Mouse (Mus musculus) midbrain, embryonic 15.5 days (tissue): ENCODE measurements around the gene Mthfd1l. TPM values are rescaled to one million over a fixed set of nuclear protein-coding genes. Genes with fewer than 3 reads are reported as not detected.
A peak's percentile ranks its signal among the peaks of the same experiment; 100 is the strongest.

Experiments
- ATAC-seq: fragments of 200-750 bp; cut with Nextera tagmentation; replicated peaks from 2 replicates; pipeline ENCODE4 v1.8.0; 2017; ENCODE audit warnings: moderate TSS enrichment
- H3K27ac ChIP-seq: fragments of 300-500 bp; sonication (generic); 2 replicates; pipeline ENCODE4 v1.5.1; 2015; ENCODE audit warnings: mild to moderate bottlenecking, inconsistent platforms
- H3K27me3 ChIP-seq: fragments of 300-500 bp; sonication (generic); replicated peaks from 2 replicates; pipeline ENCODE4 v1.6.1; 2015; ENCODE audit warnings: inconsistent platforms
- H3K36me3 ChIP-seq: fragments of 300-500 bp; sonication (generic); replicated peaks from 2 replicates; pipeline ENCODE4 v1.6.1; 2015; ENCODE audit warnings: inconsistent platforms
- H3K4me1 ChIP-seq: fragments of 300-500 bp; sonication (generic); 2 replicates; pipeline ENCODE4 v1.6.1; 2015; ENCODE audit warnings: inconsistent platforms
- H3K4me2 ChIP-seq: fragments of 300-500 bp; sonication (generic); 2 replicates; pipeline ENCODE4 v1.6.1; 2015; ENCODE audit warnings: inconsistent platforms, mild to moderate bottlenecking, moderate library complexity
- H3K4me3 ChIP-seq: fragments of 300-500 bp; sonication (generic); 2 replicates; pipeline ENCODE4 v1.5.1; 2015; ENCODE audit warnings: mild to moderate bottlenecking, inconsistent platforms
- H3K9ac ChIP-seq: fragments of 300-500 bp; sonication (generic); 2 replicates; pipeline ENCODE4 v1.6.1; 2015; ENCODE audit warnings: mild to moderate bottlenecking, inconsistent platforms
- H3K9me3 ChIP-seq: fragments of 300-500 bp; sonication (generic); 2 replicates; pipeline ENCODE4 v1.6.1; 2016; ENCODE audit warnings: inconsistent platforms
- whole genome bisulfite sequencing: fragments of 180-500 bp; shearing (Covaris S2); methylation state at CpG from one replicate; pipeline ENCODE4 v1.1.7; 2015; ENCODE audit warnings: mixed read lengths; 5-methylcytosine and 5-hydroxymethylcytosine counted together
- polyA plus RNA-seq: library from polyadenylated mRNA; unstranded; fragments of >200 nt; fragmentation: Nextera tagmentation; extraction: Ambion mirVana; gene quantifications from 2 replicates; pipeline ENCODE4 v1.2.1, GENCODE M21; 2015

Mthfd1l gene
- polyA plus RNA-seq, 1 experiment from 2014 or later, result 6.0 TPM

DNA sequence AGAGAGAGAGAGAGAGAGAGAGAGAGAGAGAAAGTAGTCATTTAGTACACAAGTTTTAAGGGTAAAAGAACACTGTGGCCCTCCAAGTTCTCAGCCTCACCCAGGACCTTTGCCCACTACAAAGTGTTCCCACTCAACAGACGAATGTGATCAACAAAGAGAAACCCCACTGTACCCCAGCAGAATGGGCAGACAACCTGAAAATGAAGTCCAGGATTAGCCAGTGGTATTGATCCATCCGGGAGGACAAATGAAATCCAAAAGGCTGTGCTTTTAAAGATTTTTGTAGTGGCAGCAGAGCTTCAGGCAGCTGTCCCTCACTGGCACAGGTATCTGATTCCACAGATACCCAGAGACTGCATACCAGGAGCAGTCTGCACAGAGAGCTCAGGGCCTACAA lies 189.1 kb downstream of the Mthfd1l start:
- Histone ChIP-seq H3K36me3 (no peaks in the 10 kb centered on the region), H3K4me1 (no peaks in the 10 kb centered on the region), H3K4me2 (no peak overlapping the region), H3K27ac (no peak overlapping the region), H3K27me3 (no peaks in the 10 kb centered on the region), H3K9me3 (no peaks in the 10 kb centered on the region), H3K4me3 (no peak overlapping the region), H3K9ac (no peak overlapping the region)
- 84% methylated on average over 2 of the region's 2 CpGs for WGBS
- no peak for ATAC-seq

DNA sequence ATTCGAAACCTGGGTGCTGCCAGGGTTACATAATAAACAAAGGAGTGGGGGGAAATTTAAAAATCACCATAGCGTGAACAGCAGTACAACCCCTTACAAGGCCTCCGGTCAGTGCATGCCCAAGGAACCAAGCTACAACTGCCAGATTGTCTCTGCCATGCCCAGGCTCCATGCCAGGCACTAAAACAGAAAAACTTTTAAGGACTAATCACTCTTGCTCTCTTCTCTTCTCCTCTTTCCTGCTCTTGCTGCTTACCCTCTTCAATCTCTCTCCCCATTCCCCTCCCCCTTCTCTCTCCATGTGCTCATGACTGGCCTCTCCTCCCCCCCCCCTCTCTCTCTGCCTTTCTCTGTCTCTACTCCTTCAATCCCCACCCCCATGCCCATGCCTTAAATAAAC lies 190.1 kb downstream of the Mthfd1l start:
- Histone ChIP-seq H3K4me3 (no peak overlapping the region), H3K9me3 (no peaks in the 10 kb centered on the region), H3K9ac (no peak overlapping the region), H3K4me1 (no peaks in the 10 kb centered on the region; the same call in 1 of the 2 replicates), H3K36me3 (no peaks in the 10 kb centered on the region), H3K27ac (no peak overlapping the region), H3K27me3 (no peaks in the 10 kb centered on the region), H3K4me2 (no peak overlapping the region)
- 66% methylated on average over 3 of the region's 3 CpGs for WGBS
- ATAC-seq, result no peak; the same call in 1 of the 2 replicates

DNA sequence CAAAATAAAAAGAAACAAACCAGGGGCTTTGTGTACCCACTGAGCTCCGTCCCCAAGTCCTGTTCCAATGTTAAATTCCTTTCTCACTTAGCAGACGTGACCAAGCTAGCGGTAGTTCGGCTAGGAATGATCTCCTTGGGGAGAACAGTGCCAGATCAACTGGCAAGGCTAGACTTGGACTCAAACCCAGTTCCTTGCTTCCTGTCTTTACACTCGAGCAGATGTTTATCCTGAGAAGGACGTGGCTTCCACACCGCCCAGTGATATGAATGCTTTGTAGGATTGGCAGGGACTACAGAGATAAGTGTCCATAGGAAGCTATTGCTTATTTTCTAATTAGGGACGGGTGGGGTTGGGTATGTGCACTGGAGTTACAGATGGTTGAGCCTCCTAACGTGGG lies 191.8 kb downstream of the Mthfd1l start:
- Histone ChIP-seq H3K4me3 (no peak overlapping the region), H3K27ac (no peak overlapping the region), H3K4me2 (no peak overlapping the region), H3K9me3 (no peaks in the 10 kb centered on the region), H3K36me3 (no peaks in the 10 kb centered on the region), H3K27me3 (no peaks in the 10 kb centered on the region), H3K4me1 (peaks cover 2% of the 10 kb centered on the region; the same call in 1 of the 2 replicates), H3K9ac (no peak overlapping the region)
- no peak for ATAC-seq
- WGBS, result 90% methylated on average over 9 of the region's 9 CpGs

DNA sequence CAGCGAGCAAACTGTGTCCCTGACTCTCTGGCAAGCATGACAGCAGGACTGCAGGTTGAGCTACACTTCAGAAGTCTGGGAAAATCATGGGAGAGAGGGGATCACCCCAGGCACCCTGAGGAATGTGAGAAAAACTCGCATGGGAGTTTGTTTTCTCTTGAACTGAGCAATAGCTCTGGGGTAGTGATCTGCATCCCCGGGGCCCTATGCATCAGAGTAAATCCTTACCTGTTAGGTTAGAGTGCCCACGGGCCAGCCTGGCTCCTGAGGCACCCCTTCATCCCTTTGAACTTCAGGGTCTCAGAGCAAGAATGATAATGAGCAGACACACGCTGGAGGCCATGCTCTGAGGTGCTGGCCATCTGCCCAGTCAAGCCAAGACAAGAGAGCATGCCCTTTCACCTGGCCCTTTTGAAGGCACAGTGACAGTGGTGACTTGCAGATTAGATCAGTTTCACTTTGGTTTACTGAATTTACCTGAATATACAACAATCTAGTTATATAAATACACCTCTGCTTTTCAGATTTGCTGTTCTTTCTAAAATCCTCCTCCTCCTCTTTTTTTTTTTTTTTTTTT lies 195.4 kb downstream of the Mthfd1l start:
- Histone ChIP-seq H3K9me3 (no peaks in the 10 kb centered on the region), H3K9ac (no peak overlapping the region), H3K36me3 (no peaks in the 10 kb centered on the region), H3K4me3 (no peak overlapping the region), H3K4me2 (no peak overlapping the region), H3K4me1 (peaks cover 2% of the 10 kb centered on the region; the same call in 1 of the 2 replicates), H3K27ac (no peak overlapping the region), H3K27me3 (no peaks in the 10 kb centered on the region)
- no peak for ATAC-seq
- WGBS, result 48% methylated on average over 5 of the region's 5 CpGs

DNA sequence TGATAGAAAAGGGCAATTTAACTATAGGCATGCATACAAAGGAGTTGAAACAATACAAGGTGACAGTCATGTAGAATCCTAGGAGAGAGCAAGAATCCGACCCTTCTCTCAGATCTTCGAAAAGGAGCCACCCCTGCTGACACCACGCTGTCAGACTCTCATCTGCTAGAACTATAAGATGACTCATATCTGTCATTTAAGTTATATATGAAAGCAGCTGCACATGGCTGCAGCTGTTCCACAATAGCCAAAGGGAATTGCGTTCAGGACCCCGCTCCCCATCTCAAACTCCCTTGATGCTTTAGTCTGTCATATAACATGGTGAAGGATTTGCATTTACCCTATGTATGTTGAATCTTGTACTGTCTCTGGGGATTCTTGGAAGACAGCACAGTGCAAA lies 201.3 kb downstream of the Mthfd1l start:
- H3K27ac ChIP-seq, result no peak overlapping the region
- no peak overlapping the region for H3K4me2 ChIP-seq
- 59% methylated on average over 5 of the region's 5 CpGs for WGBS
- no peaks in the 10 kb centered on the region for H3K27me3 ChIP-seq
- ATAC-seq, result 0 out of 2 replicates have a peak, but pooled peaks have one; percentile 50
- no peaks in the 10 kb centered on the region; the same call in 1 of the 2 replicates for H3K4me1 ChIP-seq
- H3K9ac ChIP-seq, result no peak overlapping the region
- no peak overlapping the region for H3K4me3 ChIP-seq
- no peaks in the 10 kb centered on the region for H3K36me3 ChIP-seq
- no peaks in the 10 kb centered on the region for H3K9me3 ChIP-seq

DNA sequence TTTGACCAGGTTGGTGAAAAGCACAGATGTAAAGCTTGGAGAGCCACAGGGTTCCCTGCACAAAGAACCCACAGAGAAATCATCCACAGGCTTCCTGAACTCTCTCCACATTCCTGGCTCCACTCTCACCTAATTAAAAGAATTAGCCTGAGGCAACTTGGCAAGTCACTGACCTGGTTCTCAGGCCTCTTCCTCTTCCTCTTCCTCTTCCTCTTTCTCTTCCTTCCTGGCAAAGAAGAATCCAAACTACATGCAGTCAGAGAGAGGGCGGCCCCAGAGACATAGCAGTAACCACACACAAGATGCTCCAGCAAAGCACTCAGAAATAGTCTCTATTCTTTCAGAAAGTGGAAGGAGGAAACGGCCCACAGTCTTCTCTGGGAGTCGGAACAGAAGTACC lies 201.8 kb downstream of the Mthfd1l start:
- ATAC-seq, result no peak
- H3K9ac ChIP-seq, result no peak overlapping the region

DNA sequence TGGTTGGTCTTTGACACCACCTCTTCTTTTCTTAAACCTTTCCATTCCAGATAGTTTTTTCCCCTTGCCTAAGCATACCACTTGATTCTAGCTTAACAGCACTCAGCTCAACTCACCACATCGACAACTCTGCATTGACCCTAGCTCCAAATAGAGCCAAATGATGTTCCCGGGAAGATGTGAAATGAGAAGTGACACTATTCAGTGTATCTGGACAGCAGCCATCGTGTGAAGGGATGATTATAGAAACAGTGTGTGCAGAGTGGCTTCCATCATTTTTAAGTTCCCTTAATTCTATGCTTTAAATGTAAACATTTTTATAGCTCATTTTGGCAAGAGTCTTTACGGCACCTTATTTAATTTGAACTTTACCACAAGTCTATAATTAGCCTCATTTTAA lies 204.4 kb downstream of the Mthfd1l start:
- Histone ChIP-seq H3K27ac (no peak overlapping the region), H3K36me3 (no peaks in the 10 kb centered on the region), H3K9me3 (no peaks in the 10 kb centered on the region), H3K4me3 (no peak overlapping the region), H3K4me2 (no peak overlapping the region), H3K27me3 (no peaks in the 10 kb centered on the region), H3K4me1 (no peaks in the 10 kb centered on the region; the same call in 1 of the 2 replicates), H3K9ac (no peak overlapping the region)
- no peak for ATAC-seq
- 94% methylated on average over 4 of the region's 4 CpGs for WGBS

More for the DNA sequence above, 201.8 kb downstream of the Mthfd1l start:
- no peaks in the 10 kb centered on the region for H3K27me3 ChIP-seq
- H3K4me2 ChIP-seq, result no peak overlapping the region
- no peaks in the 10 kb centered on the region for H3K36me3 ChIP-seq
- no peak overlapping the region for H3K4me3 ChIP-seq
- H3K4me1 ChIP-seq, result no peaks in the 10 kb centered on the region; the same call in 1 of the 2 replicates
- H3K27ac ChIP-seq, result no peak overlapping the region
- H3K9me3 ChIP-seq, result no peaks in the 10 kb centered on the region
- 85% methylated on average over 3 of the region's 3 CpGs for WGBS

DNA sequence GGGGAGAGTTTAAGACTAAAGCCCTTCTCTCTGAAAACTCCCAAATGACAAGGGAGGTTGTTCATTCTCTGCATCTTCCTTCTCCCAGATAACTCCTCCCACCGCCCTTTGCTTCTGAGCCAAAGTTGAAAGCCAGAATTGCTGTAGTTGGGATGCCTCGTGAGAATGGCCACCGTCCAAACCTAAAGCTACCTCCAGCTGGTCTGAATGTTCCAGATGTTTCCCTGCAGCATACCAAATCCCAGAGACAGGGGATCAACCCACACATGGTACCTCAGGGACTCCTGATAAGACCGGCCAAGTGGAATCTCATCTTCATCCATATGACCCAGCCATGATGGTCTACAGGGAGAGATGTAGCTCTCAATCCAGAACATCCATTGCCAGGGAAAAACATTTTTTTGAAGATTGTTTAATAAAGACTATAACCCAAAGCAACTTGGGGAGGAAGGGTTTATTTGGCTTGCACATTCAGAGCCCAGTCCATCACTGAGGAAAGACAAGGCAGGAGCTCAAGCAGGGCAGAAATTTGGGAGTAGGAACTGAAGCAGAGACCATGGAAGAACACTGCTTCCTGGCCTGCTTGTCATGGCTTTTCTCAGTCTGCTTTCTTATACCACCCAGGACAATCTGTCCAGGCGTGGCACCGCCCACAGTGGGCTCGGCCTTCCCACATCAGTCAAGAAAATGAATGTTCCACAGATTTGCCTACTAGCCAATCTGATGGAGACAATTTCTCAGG lies 206.3 kb downstream of the Mthfd1l start:
- Histone ChIP-seq H3K9ac (no peak overlapping the region), H3K4me1 (no peaks in the 10 kb centered on the region; the same call in 1 of the 2 replicates), H3K4me3 (no peak overlapping the region), H3K27me3 (no peaks in the 10 kb centered on the region), H3K4me2 (no peak overlapping the region), H3K36me3 (no peaks in the 10 kb centered on the region), H3K27ac (no peak overlapping the region), H3K9me3 (no peaks in the 10 kb centered on the region)
- 91% methylated on average over 7 of the region's 7 CpGs for WGBS
- ATAC-seq, result no peak

DNA sequence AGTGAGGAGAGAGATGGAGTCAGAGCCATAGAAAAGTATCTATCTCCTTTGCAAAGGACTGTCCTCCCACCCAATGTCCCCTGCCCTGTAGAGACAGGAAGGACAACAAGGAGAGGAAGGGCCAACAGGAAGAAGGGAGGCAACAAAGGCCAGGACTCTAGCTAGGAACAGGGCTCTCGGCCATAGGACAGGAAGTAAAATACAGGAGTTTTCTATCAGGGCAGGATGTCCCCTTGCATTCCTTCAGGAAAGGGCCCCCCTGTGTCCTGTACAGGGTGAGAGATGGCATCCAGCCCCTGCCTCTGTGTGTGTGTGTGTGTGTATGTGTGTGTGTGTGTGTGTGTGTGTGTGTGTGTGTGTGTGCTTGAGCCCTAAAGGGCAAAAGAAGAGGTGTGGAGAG lies 209.0 kb downstream of the Mthfd1l start:
- no peak overlapping the region for H3K4me3 ChIP-seq
- H3K4me1 ChIP-seq, result no peaks in the 10 kb centered on the region
- H3K4me2 ChIP-seq, result no peak overlapping the region
- H3K27me3 ChIP-seq, result no peaks in the 10 kb centered on the region
- ATAC-seq, result no peak
- 88% methylated on average over 1 of the region's 1 CpGs for WGBS
- no peak overlapping the region for H3K27ac ChIP-seq
- no peak overlapping the region for H3K9ac ChIP-seq
- H3K36me3 ChIP-seq, result no peaks in the 10 kb centered on the region
- H3K9me3 ChIP-seq, result no peaks in the 10 kb centered on the region

DNA sequence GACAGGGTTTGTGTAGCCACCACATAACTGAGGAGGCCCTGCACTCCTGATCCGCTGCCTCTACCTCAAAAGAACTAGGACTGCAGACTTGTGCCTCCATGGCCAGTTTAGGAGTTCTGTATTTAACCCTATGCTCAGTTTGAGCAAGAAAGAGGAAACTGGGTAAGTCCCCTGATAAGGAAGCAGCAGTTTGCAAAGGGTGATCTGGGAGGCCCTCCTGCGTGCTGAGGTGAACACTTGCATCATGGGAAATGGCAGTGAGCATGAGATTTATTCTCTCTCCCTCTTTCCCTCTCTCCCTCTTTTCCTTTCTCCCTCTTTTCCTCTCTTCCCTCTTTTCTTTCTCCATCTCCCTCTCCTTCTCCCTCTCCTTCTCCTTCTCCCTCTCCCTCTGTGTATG lies 209.5 kb downstream of the Mthfd1l start:
- 89% methylated on average over 2 of the region's 2 CpGs for WGBS
- H3K27ac ChIP-seq, result no peak overlapping the region
- no peaks in the 10 kb centered on the region for H3K4me1 ChIP-seq
- H3K36me3 ChIP-seq, result no peaks in the 10 kb centered on the region
- no peaks in the 10 kb centered on the region for H3K27me3 ChIP-seq
- H3K4me2 ChIP-seq, result no peak overlapping the region
- no peak overlapping the region for H3K4me3 ChIP-seq
- no peak overlapping the region for H3K9ac ChIP-seq
- ATAC-seq, result no peak
- no peaks in the 10 kb centered on the region for H3K9me3 ChIP-seq

DNA sequence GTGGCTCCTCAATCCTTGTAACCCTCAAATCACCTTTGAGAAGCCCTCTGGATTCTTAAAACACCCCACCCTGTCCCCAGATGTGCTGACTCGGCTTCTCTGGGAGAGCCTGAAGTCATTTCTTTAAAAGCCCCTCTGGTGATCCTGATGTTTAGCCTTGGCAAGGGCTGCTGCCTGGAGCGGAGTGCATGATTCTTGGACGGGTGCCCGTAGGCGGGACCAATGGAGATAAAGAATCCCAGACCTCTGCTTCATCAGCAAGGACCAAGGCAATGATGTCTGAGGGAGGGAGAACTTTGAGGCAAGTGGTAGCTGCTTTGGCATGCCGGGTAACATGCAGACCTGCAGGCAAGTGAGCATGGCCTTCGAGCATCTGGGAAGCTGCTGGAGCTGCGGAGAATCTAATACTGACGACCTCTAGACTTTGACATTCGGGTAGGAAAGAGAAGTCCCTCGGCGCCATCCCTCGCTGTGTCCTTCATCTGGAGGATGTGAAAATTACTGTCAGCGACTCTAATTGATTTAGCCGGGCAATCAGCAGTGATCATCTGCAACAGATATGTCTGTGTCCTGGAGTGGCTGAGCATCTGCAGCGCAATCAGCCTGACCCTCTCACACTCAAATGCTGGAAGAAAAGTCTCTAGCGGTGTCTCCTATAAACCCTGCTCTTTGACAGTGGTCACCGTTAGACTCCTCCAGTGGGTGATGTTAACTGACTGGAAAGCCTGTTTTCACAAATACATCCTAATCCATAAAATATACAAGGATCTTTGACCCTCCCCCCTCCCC lies 215.9 kb downstream of the Mthfd1l start:
- Histone ChIP-seq H3K36me3 (no peaks in the 10 kb centered on the region), H3K4me1 (peaks cover 5% of the 10 kb centered on the region; the same call in 1 of the 2 replicates), H3K4me2 (no peak overlapping the region), H3K27me3 (no peaks in the 10 kb centered on the region), H3K9ac (no peak overlapping the region), H3K27ac (no peak overlapping the region), H3K4me3 (no peak overlapping the region), H3K9me3 (no peaks in the 10 kb centered on the region)
- WGBS, result 67% methylated on average over 18 of the region's 18 CpGs
- ATAC-seq, result peak; percentile 50; the same call in 1 of the 2 replicates

DNA sequence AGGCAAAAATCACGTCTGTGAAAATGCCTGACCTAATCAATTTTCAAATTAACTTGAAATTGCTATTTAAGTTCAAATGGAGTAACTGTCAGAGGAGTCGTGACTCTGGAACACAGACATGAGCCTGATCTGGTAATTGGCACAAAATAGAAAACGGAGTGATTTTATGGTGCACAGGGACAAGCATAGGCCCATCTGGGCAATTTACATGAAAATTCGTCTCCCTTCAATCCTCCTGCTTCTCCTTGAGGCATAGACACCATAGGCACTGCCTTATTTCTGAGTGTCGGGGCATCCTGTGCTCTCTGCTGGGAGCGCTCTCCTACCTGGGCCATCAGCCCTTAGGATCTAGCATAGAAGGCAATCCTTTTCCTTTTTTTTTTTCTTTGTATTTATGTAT lies 216.5 kb downstream of the Mthfd1l start:
- H3K36me3 ChIP-seq, result no peaks in the 10 kb centered on the region
- no peaks in the 10 kb centered on the region for H3K27me3 ChIP-seq
- no peak overlapping the region for H3K9ac ChIP-seq
- no peak overlapping the region for H3K27ac ChIP-seq
- peak; percentile 48 for ATAC-seq
- no peak overlapping the region for H3K4me3 ChIP-seq
- no peak overlapping the region for H3K4me2 ChIP-seq
- no peaks in the 10 kb centered on the region for H3K9me3 ChIP-seq
- H3K4me1 ChIP-seq, result peaks cover 5% of the 10 kb centered on the region; the same call in 1 of the 2 replicates
- WGBS, result 65% methylated on average over 6 of the region's 6 CpGs
